Mouse (Mus musculus) C2C12 (cell line): ENCODE data around the gene Cryba4. TPM values are rescaled to one million over a fixed set of nuclear protein-coding genes. Genes with fewer than 3 reads are reported as not detected.

Experiments used
- H3K27me3 ChIP-seq: one replicate; pipeline ENCODE4 v1.6.1; 2011; ENCODE audit not compliant: control insufficient read depth, insufficient read depth, insufficient read length
- H3K36me3 ChIP-seq: one replicate; pipeline ENCODE4 v1.6.1; 2011; ENCODE audit not compliant: control insufficient read depth, insufficient read depth
- H3K4me3 ChIP-seq: one replicate; pipeline ENCODE4 v1.5.1; 2011; ENCODE audit warnings: mild to moderate bottlenecking, control low read depth; ENCODE audit not compliant: poor library complexity, insufficient read depth, severe bottlenecking
- H3K79me2 ChIP-seq: one replicate; pipeline ENCODE4 v1.6.1; 2011; ENCODE audit not compliant: control insufficient read depth, insufficient read depth
- H3K79me3 ChIP-seq: one replicate; pipeline ENCODE4 v1.6.1; 2011; ENCODE audit warnings: low read depth, control low read depth
- H3ac ChIP-seq: one replicate; pipeline ENCODE3; 2011; ENCODE audit warnings: low read depth; ENCODE audit not compliant: control insufficient read depth, insufficient read length
- CEBPB ChIP-seq: IDR thresholded peaks from one replicate; pipeline ENCODE4 v1.6.1; 2011; ENCODE audit warnings: low read depth, mild to moderate bottlenecking, control low read depth, moderate library complexity
- CTCF ChIP-seq: IDR thresholded peaks from one replicate; pipeline ENCODE4 v1.5.1; 2011; ENCODE audit not compliant: control insufficient read depth, insufficient read depth, insufficient read length
- FOSL1 ChIP-seq: IDR thresholded peaks from one replicate; pipeline ENCODE4 v1.8.0; 2011; ENCODE audit warnings: mild to moderate bottlenecking, low read length; ENCODE audit not compliant: poor library complexity, insufficient read depth, severe bottlenecking
- MAX ChIP-seq: IDR thresholded peaks from one replicate; pipeline ENCODE4 v1.6.1; 2011; ENCODE audit warnings: mild to moderate bottlenecking, control low read depth
- MYOD1 ChIP-seq: IDR thresholded peaks from one replicate; pipeline ENCODE4 v1.6.1; 2011; ENCODE audit warnings: low read depth; ENCODE audit not compliant: control insufficient read depth, insufficient read length
- MYOG ChIP-seq: IDR thresholded peaks from one replicate; pipeline ENCODE4 v1.6.1; 2011; ENCODE audit not compliant: control insufficient read depth, insufficient read length; ENCODE audit errors: extremely low read depth
- USF1 ChIP-seq: IDR thresholded peaks from one replicate; pipeline ENCODE4 v1.6.1; 2011; ENCODE audit warnings: low read depth, mild to moderate bottlenecking, control low read depth, moderate library complexity
- polyA plus RNA-seq: library from polyadenylated mRNA; unstranded; fragments of >200 nt; fragmentation: generic; extraction: Trizol; gene quantifications from one replicate; pipeline ENCODE4 v1.2.1, GENCODE M21; 2012; ENCODE audit warnings: missing spikeins

Cryba4 gene
- polyA plus RNA-seq, 1 experiment, result 1.9 TPM

DNA sequence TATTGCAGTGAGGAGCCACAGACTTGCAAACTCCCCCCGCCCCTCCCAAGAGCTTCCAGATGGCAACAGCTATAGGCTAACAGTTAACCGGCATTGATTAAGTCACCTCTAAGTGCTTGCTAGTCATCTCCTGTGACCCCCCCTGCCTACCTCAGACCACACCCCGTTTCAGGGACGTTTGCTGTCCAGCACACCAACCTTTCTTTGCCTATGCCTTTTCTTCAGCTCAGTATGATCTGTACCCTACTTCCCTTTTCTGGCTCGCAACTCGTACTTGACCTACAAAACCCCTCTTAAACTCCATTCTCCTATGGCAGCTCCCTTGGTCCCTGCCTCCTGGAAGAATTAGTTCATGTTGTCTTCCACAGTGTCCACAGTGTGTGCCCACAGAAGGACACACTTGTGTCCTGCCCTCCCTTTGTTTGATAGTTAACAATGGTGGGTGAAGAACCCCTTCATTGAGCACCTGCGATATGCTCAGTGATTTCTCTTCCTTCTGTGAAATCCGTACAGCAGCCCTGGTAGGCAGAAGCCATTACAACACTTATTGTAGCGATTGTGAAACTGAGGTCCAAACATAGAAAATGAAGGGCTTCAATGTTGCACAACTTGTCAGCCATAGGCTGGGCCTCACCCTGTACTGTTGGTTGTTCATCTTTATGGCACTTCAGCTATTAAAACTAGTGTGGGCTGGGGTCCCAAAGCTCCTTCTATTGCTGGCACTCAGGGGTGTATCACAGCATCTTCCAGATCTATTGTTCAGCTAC, 13.9 kb upstream of the Cryba4 start:
- H3K4me3 ChIP-seq, result no peak overlapping the region

DNA sequence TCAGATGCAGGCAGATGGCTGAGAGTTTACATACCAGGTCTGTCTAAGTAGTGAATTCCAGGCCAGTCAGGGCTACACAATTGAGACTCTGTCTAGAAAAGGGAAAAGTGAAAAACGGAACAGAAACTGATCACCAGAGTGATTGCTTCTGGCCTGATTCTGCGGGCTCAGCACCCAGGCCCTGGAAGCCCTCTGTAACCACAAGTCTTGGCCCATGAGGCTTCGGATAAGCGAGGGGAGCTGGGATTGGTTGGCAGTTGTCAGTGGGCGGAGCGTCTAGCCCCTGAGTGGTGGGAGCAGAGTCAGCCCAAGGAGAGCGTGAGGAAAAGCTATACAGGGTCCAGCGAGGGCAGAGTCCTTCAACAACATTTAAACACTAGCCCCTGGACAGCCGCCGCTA, 13.2 kb upstream of the Cryba4 start:
- Histone ChIP-seq H3K27me3 (no peaks in the 10 kb centered on the region), H3K4me3 (no peak overlapping the region), H3K79me3 (no peaks in the 10 kb centered on the region)

More for the DNA sequence above, 13.9 kb upstream of the Cryba4 start:
- no peaks in the 10 kb centered on the region for H3K79me2 ChIP-seq
- H3K27me3 ChIP-seq, result no peaks in the 10 kb centered on the region
- TF ChIP-seq CEBPB (no peak), CTCF (no peak), USF1 (no peak), MYOG (no peak), FOSL1 (no peak), MAX (no peak), MYOD1 (no peak)
- H3K36me3 ChIP-seq, result no peaks in the 10 kb centered on the region
- no peaks in the 10 kb centered on the region for H3K79me3 ChIP-seq
- H3ac ChIP-seq, result no peak overlapping the region

DNA sequence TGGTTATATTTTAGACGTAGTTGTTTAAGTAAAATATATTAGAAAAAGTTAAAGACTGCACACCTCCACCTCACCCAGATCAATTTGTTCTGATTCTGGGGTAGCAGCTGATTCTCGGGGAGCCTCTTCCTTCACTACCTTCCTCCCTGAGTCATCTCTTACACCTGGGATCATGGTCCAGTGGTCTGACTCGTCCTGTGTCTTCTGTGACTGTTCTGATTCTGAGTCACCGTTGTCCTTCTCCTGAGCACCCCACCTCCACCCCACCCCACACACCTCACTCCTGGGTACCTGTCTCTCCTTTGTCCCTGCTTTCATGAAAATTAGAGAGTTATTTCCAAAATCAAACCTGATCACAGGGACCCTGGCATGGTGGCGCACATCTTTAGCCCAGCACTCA, 12.8 kb upstream of the Cryba4 start:
- Histone ChIP-seq H3K79me2 (no peaks in the 10 kb centered on the region), H3K27me3 (no peaks in the 10 kb centered on the region), H3ac (no peak overlapping the region), H3K4me3 (no peak overlapping the region), H3K36me3 (no peaks in the 10 kb centered on the region), H3K79me3 (no peaks in the 10 kb centered on the region)
- TF ChIP-seq FOSL1 (no peak), MYOG (no peak), MAX (no peak), USF1 (no peak), MYOD1 (no peak), CEBPB (no peak), CTCF (no peak)

More for the DNA sequence above, 13.2 kb upstream of the Cryba4 start:
- no peaks in the 10 kb centered on the region for H3K79me2 ChIP-seq
- TF ChIP-seq CEBPB, result no peak
- no peak for TF ChIP-seq MYOD1
- TF ChIP-seq MYOG, result no peak
- no peak for TF ChIP-seq USF1
- no peak for TF ChIP-seq MAX
- no peak for TF ChIP-seq FOSL1
- TF ChIP-seq CTCF, result no peak
- H3ac ChIP-seq, result no peak overlapping the region
- H3K36me3 ChIP-seq, result no peaks in the 10 kb centered on the region

DNA sequence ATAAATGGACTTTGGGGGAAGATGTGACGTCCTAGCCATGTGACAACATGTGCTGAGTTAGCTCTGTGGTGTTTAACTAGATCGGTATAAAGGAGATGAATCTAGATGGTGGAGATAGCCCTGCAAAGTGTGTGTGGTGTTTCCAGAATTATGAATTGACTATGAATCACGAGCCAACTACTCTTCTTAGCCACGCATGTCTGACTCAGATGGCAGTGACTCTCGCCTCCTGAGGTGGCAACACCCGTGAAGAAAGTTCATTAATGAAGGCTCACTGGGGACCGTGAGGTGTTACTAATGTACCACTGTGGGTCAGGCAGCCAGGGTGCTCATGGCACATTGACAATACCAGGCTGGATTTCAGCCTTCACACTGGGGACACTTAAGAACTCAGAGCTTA, 11.8 kb upstream of the Cryba4 start:
- Histone ChIP-seq H3K4me3 (no peak overlapping the region), H3K36me3 (no peaks in the 10 kb centered on the region), H3K27me3 (no peaks in the 10 kb centered on the region), H3K79me3 (no peaks in the 10 kb centered on the region), H3ac (no peak overlapping the region), H3K79me2 (no peaks in the 10 kb centered on the region)
- peak; percentile 83 for TF ChIP-seq USF1
- no peak for TF ChIP-seq MAX
- no peak for TF ChIP-seq MYOD1
- no peak for TF ChIP-seq CEBPB
- no peak for TF ChIP-seq CTCF
- TF ChIP-seq FOSL1, result peak; percentile 69
- TF ChIP-seq MYOG, result no peak

DNA sequence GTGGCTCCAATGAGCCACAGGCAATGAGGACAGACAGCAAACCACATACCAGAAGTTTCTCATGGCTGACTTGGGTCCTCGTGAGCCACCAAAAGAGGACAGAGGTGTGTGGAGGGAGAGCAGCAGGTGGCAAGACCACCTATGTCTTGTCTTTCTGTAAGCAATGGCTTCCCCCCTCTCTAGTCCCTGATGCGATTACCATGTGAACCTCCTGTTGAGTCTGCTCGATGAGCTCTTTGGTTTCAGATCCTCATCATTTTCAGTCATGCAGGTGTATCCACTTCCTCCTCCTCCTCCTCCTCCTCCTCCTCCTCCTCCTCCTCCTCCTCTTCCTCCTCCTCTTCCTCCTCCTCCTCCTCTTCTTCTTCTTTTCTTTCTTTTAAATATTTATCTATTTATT, 8.5 kb upstream of the Cryba4 start:
- TF ChIP-seq MAX, result no peak
- no peak for TF ChIP-seq FOSL1
- no peak for TF ChIP-seq USF1
- TF ChIP-seq CEBPB, result no peak
- TF ChIP-seq CTCF, result no peak
- no peak for TF ChIP-seq MYOG
- H3K4me3 ChIP-seq, result no peak overlapping the region
- no peak overlapping the region for H3ac ChIP-seq
- no peaks in the 10 kb centered on the region for H3K36me3 ChIP-seq
- H3K79me2 ChIP-seq, result no peaks in the 10 kb centered on the region
- H3K27me3 ChIP-seq, result no peaks in the 10 kb centered on the region
- no peaks in the 10 kb centered on the region for H3K79me3 ChIP-seq
